Mouse (Mus musculus) gonadal fat pad, adult 2 months (tissue): ENCODE measurements around the gene Sh3rf3. TPM values are rescaled to one million over a fixed set of nuclear protein-coding genes. Genes with fewer than 3 reads are reported as not detected.

Experiments used
- DNase-seq: peaks from one replicate; pipeline ENCODE4 v3.0.0-alpha.2; 2012; ENCODE audit warnings: low read depth
- polyA plus RNA-seq: library from polyadenylated mRNA; depleted of rRNA; stranded (reverse); fragments of >200 nt; gene quantifications from 2 replicates; pipeline ENCODE4 v1.2.3, GENCODE M21; 2012; rRNA removed

Sh3rf3 gene
- polyA plus RNA-seq, 1 experiment, result 1.8 TPM

DNA sequence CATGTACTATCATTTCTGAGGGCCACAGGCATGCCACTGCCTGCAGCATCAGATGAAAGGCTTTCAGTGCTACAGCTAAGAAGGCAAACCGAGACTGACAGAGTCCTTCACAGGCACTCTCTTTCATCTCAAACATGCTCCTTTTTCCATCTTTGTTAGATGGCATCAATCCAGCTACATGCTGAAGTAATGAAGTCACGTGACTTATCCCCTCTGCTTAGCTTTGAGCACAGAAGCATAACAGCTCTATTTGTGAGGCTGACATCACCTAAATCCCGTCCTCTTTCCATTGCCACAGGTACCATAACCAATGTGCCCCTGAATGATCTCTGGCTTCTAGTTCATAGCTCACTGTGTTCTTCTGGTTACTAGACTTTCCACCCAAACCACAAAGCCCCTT is 357.9 kb downstream of the Sh3rf3 start:
- no peak for DNase-seq

- no peak for DNase-seq
Measured at GRCm38 (mm10) chr10:59172539-59172938, 359.4 kb downstream of the Sh3rf3 start.

GRCm38 (mm10) chr10:59179620-59180019 is 366.5 kb downstream of the Sh3rf3 start:
- no peak for DNase-seq

GRCm38 (mm10) chr10:59182306-59182705 is 369.1 kb downstream of the Sh3rf3 start:
- no peak for DNase-seq

Other genes with a start within 250 kb of the Sh3rf3 start
- gene Edar, start 137.7 kb upstream of the Sh3rf3 start, polyA plus RNA-seq, result 3.3 and 3.4 TPM in 2 replicates
- gene Gm17542, start 95.1 kb upstream of the Sh3rf3 start, polyA plus RNA-seq, result not detected in 2 replicates